Mouse (Mus musculus): ENCODE measurements around the gene Olfr1490. TPM values are rescaled to one million over a fixed set of nuclear protein-coding genes. Genes with fewer than 3 reads are reported as not detected.

Gene Olfr1490
- not detected for polyA plus RNA-seq (2014; fragmentation: Illumina TruSeq; extraction: RNeasy Lipid Tissue Mini Kit (QIAGEN cat#74804); ENCODE audit: low read depth, low replicate concordance)

GRCm38 (mm10) chr19:13650791-13651190 lies at the start of gene Olfr1490:
Gene Olfr1490, plus strand, starts transcription at chr19:13651091.

DNA sequence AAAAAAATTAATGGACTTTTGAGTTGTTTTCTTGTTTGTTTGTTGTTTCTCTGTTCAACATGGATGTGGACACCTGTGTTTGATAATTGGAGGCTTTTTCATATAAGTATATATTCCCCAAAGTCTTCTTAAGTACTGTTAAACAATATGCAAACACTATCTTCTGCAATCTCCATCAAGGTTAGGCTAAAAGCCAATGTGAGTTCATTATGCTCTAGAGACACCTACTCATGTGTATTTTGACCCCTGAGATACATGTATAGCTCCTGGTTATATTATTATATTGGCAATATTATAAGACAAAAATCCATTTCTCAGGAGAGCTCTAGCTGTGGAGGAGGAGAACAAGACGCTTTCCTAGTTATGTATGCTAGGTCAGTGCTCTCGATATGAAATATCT lies 33.8 kb upstream of the Olfr1490 start, which contains the start of gene Olfr1487:
TSS of gene Olfr1487 (plus strand) at position 301 of the 400 bp plus-strand sequence.

DNA sequence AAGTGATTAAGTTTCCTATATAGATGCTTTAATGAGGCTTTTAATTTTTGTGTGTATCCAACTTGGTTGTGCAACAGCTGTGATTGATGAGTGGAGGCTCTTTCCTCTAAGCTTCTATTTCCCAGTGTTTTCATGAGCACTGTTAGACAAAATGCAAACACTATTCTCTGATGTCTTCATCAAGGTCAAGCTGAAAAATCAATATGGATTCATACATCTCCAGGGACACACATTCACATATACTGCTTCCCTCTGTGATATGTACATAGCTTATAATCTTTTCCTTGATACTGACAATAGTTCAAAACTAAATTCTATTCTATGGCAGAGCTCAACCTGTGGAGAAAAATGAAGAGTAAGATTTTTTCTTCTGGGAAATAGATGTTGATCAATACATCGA lies 19.6 kb upstream of the Olfr1490 start, which contains the start of gene Olfr1489:
TSS of gene Olfr1489 (plus strand) at position 301 of the 400 bp plus-strand sequence.

GRCm38 (mm10) chr19:13696968-13697367 lies 46.1 kb downstream of the Olfr1490 start, which contains the start of gene Olfr1491:
Gene Olfr1491, plus strand, starts transcription at chr19:13697268.

Other genes with a start within 250 kb of the Olfr1490 start
- not detected for gene Olfr1469, start 243.2 kb upstream of the Olfr1490 start, polyA plus RNA-seq (2014; fragmentation: Illumina TruSeq; extraction: RNeasy Lipid Tissue Mini Kit (QIAGEN cat#74804); ENCODE audit: low read depth, low replicate concordance)
- not detected for gene Olfr1471, start 207.7 kb upstream of the Olfr1490 start, polyA plus RNA-seq (2014; fragmentation: Illumina TruSeq; extraction: RNeasy Lipid Tissue Mini Kit (QIAGEN cat#74804); ENCODE audit: low read depth, low replicate concordance)
- gene Olfr1472, start 195.0 kb upstream of the Olfr1490 start, polyA plus RNA-seq (2014; fragmentation: Illumina TruSeq; extraction: RNeasy Lipid Tissue Mini Kit (QIAGEN cat#74804); ENCODE audit: low read depth, low replicate concordance): not detected
- gene Olfr1474, start 181.5 kb upstream of the Olfr1490 start, polyA plus RNA-seq (2014; fragmentation: Illumina TruSeq; extraction: RNeasy Lipid Tissue Mini Kit (QIAGEN cat#74804); ENCODE audit: low read depth, low replicate concordance): not detected
- not detected for gene Olfr1475, start 170.9 kb upstream of the Olfr1490 start, polyA plus RNA-seq (2014; fragmentation: Illumina TruSeq; extraction: RNeasy Lipid Tissue Mini Kit (QIAGEN cat#74804); ENCODE audit: low read depth, low replicate concordance)
- gene Olfr1477, start 150.5 kb upstream of the Olfr1490 start, polyA plus RNA-seq (2014; fragmentation: Illumina TruSeq; extraction: RNeasy Lipid Tissue Mini Kit (QIAGEN cat#74804); ENCODE audit: low read depth, low replicate concordance): not detected
- gene Olfr1480, start 123.2 kb upstream of the Olfr1490 start, polyA plus RNA-seq (2014; fragmentation: Illumina TruSeq; extraction: RNeasy Lipid Tissue Mini Kit (QIAGEN cat#74804); ENCODE audit: low read depth, low replicate concordance): not detected
- not detected for gene Olfr1484, start 67.6 kb upstream of the Olfr1490 start, polyA plus RNA-seq (2014; fragmentation: Illumina TruSeq; extraction: RNeasy Lipid Tissue Mini Kit (QIAGEN cat#74804); ENCODE audit: low read depth, low replicate concordance)
- not detected for gene Olfr1487, start 33.7 kb upstream of the Olfr1490 start, polyA plus RNA-seq (2014; fragmentation: Illumina TruSeq; extraction: RNeasy Lipid Tissue Mini Kit (QIAGEN cat#74804); ENCODE audit: low read depth, low replicate concordance)
- gene Olfr1489, start 19.5 kb upstream of the Olfr1490 start, polyA plus RNA-seq (2014; fragmentation: Illumina TruSeq; extraction: RNeasy Lipid Tissue Mini Kit (QIAGEN cat#74804); ENCODE audit: low read depth, low replicate concordance): not detected
- gene Olfr1491, start 46.2 kb downstream of the Olfr1490 start, polyA plus RNA-seq (2014; fragmentation: Illumina TruSeq; extraction: RNeasy Lipid Tissue Mini Kit (QIAGEN cat#74804); ENCODE audit: low read depth, low replicate concordance): not detected
- gene Olfr1493-ps1, start 72.2 kb downstream of the Olfr1490 start, polyA plus RNA-seq (2014; fragmentation: Illumina TruSeq; extraction: RNeasy Lipid Tissue Mini Kit (QIAGEN cat#74804); ENCODE audit: low read depth, low replicate concordance): not detected
- gene Olfr1494, start 88.6 kb downstream of the Olfr1490 start, polyA plus RNA-seq (2014; fragmentation: Illumina TruSeq; extraction: RNeasy Lipid Tissue Mini Kit (QIAGEN cat#74804); ENCODE audit: low read depth, low replicate concordance): not detected
- gene Olfr1495, start 113.5 kb downstream of the Olfr1490 start, polyA plus RNA-seq (2014; fragmentation: Illumina TruSeq; extraction: RNeasy Lipid Tissue Mini Kit (QIAGEN cat#74804); ENCODE audit: low read depth, low replicate concordance): not detected
- not detected for gene Olfr1496, start 126.8 kb downstream of the Olfr1490 start, polyA plus RNA-seq (2014; fragmentation: Illumina TruSeq; extraction: RNeasy Lipid Tissue Mini Kit (QIAGEN cat#74804); ENCODE audit: low read depth, low replicate concordance)
- gene Olfr1497, start 147.1 kb downstream of the Olfr1490 start, polyA plus RNA-seq (2014; fragmentation: Illumina TruSeq; extraction: RNeasy Lipid Tissue Mini Kit (QIAGEN cat#74804); ENCODE audit: low read depth, low replicate concordance): not detected
- gene Olfr1499, start 168.4 kb downstream of the Olfr1490 start, polyA plus RNA-seq (2014; fragmentation: Illumina TruSeq; extraction: RNeasy Lipid Tissue Mini Kit (QIAGEN cat#74804); ENCODE audit: low read depth, low replicate concordance): not detected
- not detected for gene Olfr1500, start 179.4 kb downstream of the Olfr1490 start, polyA plus RNA-seq (2014; fragmentation: Illumina TruSeq; extraction: RNeasy Lipid Tissue Mini Kit (QIAGEN cat#74804); ENCODE audit: low read depth, low replicate concordance)
- gene Olfr1501, start 199.6 kb downstream of the Olfr1490 start, polyA plus RNA-seq (2014; fragmentation: Illumina TruSeq; extraction: RNeasy Lipid Tissue Mini Kit (QIAGEN cat#74804); ENCODE audit: low read depth, low replicate concordance): not detected
- not detected for gene Olfr1502, start 210.7 kb downstream of the Olfr1490 start, polyA plus RNA-seq (2014; fragmentation: Illumina TruSeq; extraction: RNeasy Lipid Tissue Mini Kit (QIAGEN cat#74804); ENCODE audit: low read depth, low replicate concordance)
- gene Olfr1504, start 246.8 kb downstream of the Olfr1490 start, polyA plus RNA-seq (2014; fragmentation: Illumina TruSeq; extraction: RNeasy Lipid Tissue Mini Kit (QIAGEN cat#74804); ENCODE audit: low read depth, low replicate concordance): not detected

All from heart, adult 10 weeks (tissue).